Mouse (Mus musculus): Measurements from ENCODE around the gene Cutal. TPM values are rescaled to one million over a fixed set of nuclear protein-coding genes. Genes with fewer than 3 reads are reported as not detected.

Gene Cutal
- polyA plus RNA-seq (2012; fragmentation: generic; extraction: Trizol), result not detected

- Histone ChIP-seq H3K4me2 (ENCODE audit: low read depth) (peak within 1 kb of the TSS; percentile 32), H3K4me3 (no peak within 1 kb of the TSS), H3K79me2 (ENCODE audit: control insufficient read depth, insufficient read depth) (peaks cover 19% of the 10 kb centered on the region), H3ac (ENCODE audit: control insufficient read depth, insufficient read length) (no peak within 1 kb of the TSS), H3K27me3 (ENCODE audit: control insufficient read depth, insufficient read depth, insufficient read length) (peaks cover 30% of the 10 kb centered on the region), H3K36me3 (ENCODE audit: control insufficient read depth, insufficient read depth) (no peaks in the 10 kb centered on the region)
- no peak for TF ChIP-seq SRF (IDR thresholded peaks at IDR 0.05; ENCODE audit: control insufficient read depth, insufficient read length, low read depth)
- no peak for TF ChIP-seq POLR2A (IDR thresholded peaks at IDR 0.05; ENCODE audit: insufficient read length, low read depth)
- TF ChIP-seq USF1 (IDR thresholded peaks at IDR 0.05; ENCODE audit: low read depth), result no peak
- TF ChIP-seq TCF3 (IDR thresholded peaks at IDR 0.05; ENCODE audit: insufficient read length, low read depth), result no peak
- no peak for TF ChIP-seq E2F4 (IDR thresholded peaks at IDR 0.05; ENCODE audit: insufficient read depth)
- no peak for TF ChIP-seq TCF12 (IDR thresholded peaks at IDR 0.05; ENCODE audit: insufficient read depth, poor library complexity, severe bottlenecking)
- no peak for TF ChIP-seq POLR2AphosphoS2 (IDR thresholded peaks at IDR 0.05; ENCODE audit: insufficient read length, low read depth)
- no peak for TF ChIP-seq MYOD1 (IDR thresholded peaks at IDR 0.05; ENCODE audit: control insufficient read depth in 1 of 3, insufficient read length in 2 of 3, low read depth in 2 of 3)
- TF ChIP-seq CEBPB (IDR thresholded peaks at IDR 0.05; ENCODE audit: insufficient read depth, poor library complexity, severe bottlenecking), result no peak
- no peak for TF ChIP-seq MYOG (IDR thresholded peaks at IDR 0.05; ENCODE audit: control insufficient read depth in 1 of 3, insufficient read depth in 1 of 3, insufficient read length in 2 of 3, low read depth in 2 of 3)
- TF ChIP-seq MAX (IDR thresholded peaks at IDR 0.05; ENCODE audit: low read depth), result no peak
- no peak for TF ChIP-seq REST (IDR thresholded peaks at IDR 0.05; ENCODE audit: insufficient read depth, insufficient read length)
These were observed at the start of gene Cutal for GRCm38 (mm10) chr2:34874271-34874670. Gene Cutal, plus strand, starts transcription at chr2:34874396.

GRCm38 (mm10) chr2:34825827-34826459 is 48.3 kb upstream of the Cutal start, which contains the start of gene Fbxw2:
Gene Fbxw2, minus strand, starts transcription at chr2:34826311.
- Histone ChIP-seq H3K36me3 (ENCODE audit: control insufficient read depth, insufficient read depth) (peaks cover 11% of the 10 kb centered on the region), H3K27me3 (ENCODE audit: control insufficient read depth, insufficient read depth, insufficient read length) (no peaks in the 10 kb centered on the region), H3K4me3 (peak within 1 kb of the TSS; percentile 62), H3K79me2 (ENCODE audit: control insufficient read depth, insufficient read depth) (peaks cover 38% of the 10 kb centered on the region), H3K4me2 (ENCODE audit: low read depth) (peak within 1 kb of the TSS; percentile 98), H3ac (ENCODE audit: control insufficient read depth, insufficient read length) (peak within 1 kb of the TSS; percentile 74)
- TF ChIP-seq POLR2AphosphoS2 (IDR thresholded peaks at IDR 0.05; ENCODE audit: insufficient read length, low read depth) (peak; percentile 87), TCF12 (IDR thresholded peaks at IDR 0.05; ENCODE audit: insufficient read depth, poor library complexity, severe bottlenecking) (no peak), E2F4 (IDR thresholded peaks at IDR 0.05; ENCODE audit: insufficient read depth) (no peak), CEBPB (IDR thresholded peaks at IDR 0.05; ENCODE audit: insufficient read depth, poor library complexity, severe bottlenecking) (no peak), USF1 (IDR thresholded peaks at IDR 0.05; ENCODE audit: low read depth) (no peak), POLR2A (IDR thresholded peaks at IDR 0.05; ENCODE audit: insufficient read length, low read depth) (peak; percentile 83), SRF (IDR thresholded peaks at IDR 0.05; ENCODE audit: control insufficient read depth, insufficient read length, low read depth) (peak; percentile 80), REST (IDR thresholded peaks at IDR 0.05; ENCODE audit: insufficient read depth, insufficient read length) (no peak), MYOG (IDR thresholded peaks at IDR 0.05; ENCODE audit: control insufficient read depth in 1 of 3, insufficient read depth in 1 of 3, insufficient read length in 2 of 3, low read depth in 2 of 3) (no peak), MAX (IDR thresholded peaks at IDR 0.05; ENCODE audit: low read depth) (no peak), TCF3 (IDR thresholded peaks at IDR 0.05; ENCODE audit: insufficient read length, low read depth) (no peak), MYOD1 (IDR thresholded peaks at IDR 0.05; ENCODE audit: control insufficient read depth in 1 of 3, insufficient read length in 2 of 3, low read depth in 2 of 3) (no peak)

- Histone ChIP-seq H3K27me3 (ENCODE audit: control insufficient read depth, insufficient read depth, insufficient read length) (no peaks in the 10 kb centered on the region), H3K4me2 (ENCODE audit: low read depth) (peak overlapping the region; percentile 98), H3ac (ENCODE audit: control insufficient read depth, insufficient read length) (peak overlapping the region; percentile 74), H3K79me2 (ENCODE audit: control insufficient read depth, insufficient read depth) (peaks cover 35% of the 10 kb centered on the region), H3K4me3 (peak overlapping the region; percentile 62), H3K36me3 (ENCODE audit: control insufficient read depth, insufficient read depth) (peaks cover 6% of the 10 kb centered on the region)
- TF ChIP-seq POLR2A (IDR thresholded peaks at IDR 0.05; ENCODE audit: insufficient read length, low read depth) (no peak), CEBPB (IDR thresholded peaks at IDR 0.05; ENCODE audit: insufficient read depth, poor library complexity, severe bottlenecking) (no peak), E2F4 (IDR thresholded peaks at IDR 0.05; ENCODE audit: insufficient read depth) (no peak), TCF3 (IDR thresholded peaks at IDR 0.05; ENCODE audit: insufficient read length, low read depth) (no peak)
These were observed 47.5 kb upstream of the Cutal start for GRCm38 (mm10) chr2:34826460-34827231.

GRCm38 (mm10) chr2:34827591-34827990 is 46.6 kb upstream of the Cutal start:
- Histone ChIP-seq H3ac (ENCODE audit: control insufficient read depth, insufficient read length) (no peak overlapping the region), H3K4me2 (ENCODE audit: low read depth) (no peak overlapping the region), H3K36me3 (ENCODE audit: control insufficient read depth, insufficient read depth) (no peaks in the 10 kb centered on the region), H3K4me3 (no peak overlapping the region), H3K79me2 (ENCODE audit: control insufficient read depth, insufficient read depth) (peaks cover 29% of the 10 kb centered on the region), H3K27me3 (ENCODE audit: control insufficient read depth, insufficient read depth, insufficient read length) (no peaks in the 10 kb centered on the region)
- TF ChIP-seq CEBPB (IDR thresholded peaks at IDR 0.05; ENCODE audit: insufficient read depth, poor library complexity, severe bottlenecking), result no peak
- TF ChIP-seq MYOG (IDR thresholded peaks at IDR 0.05; ENCODE audit: control insufficient read depth in 1 of 3, insufficient read depth in 1 of 3, insufficient read length in 2 of 3, low read depth in 2 of 3), result no peak
- TF ChIP-seq MAX (IDR thresholded peaks at IDR 0.05; ENCODE audit: low read depth), result no peak
- TF ChIP-seq TCF12 (IDR thresholded peaks at IDR 0.05; ENCODE audit: insufficient read depth, poor library complexity, severe bottlenecking), result no peak
- no peak for TF ChIP-seq TCF3 (IDR thresholded peaks at IDR 0.05; ENCODE audit: insufficient read length, low read depth)
- TF ChIP-seq REST (IDR thresholded peaks at IDR 0.05; ENCODE audit: insufficient read depth, insufficient read length), result no peak
- no peak for TF ChIP-seq E2F4 (IDR thresholded peaks at IDR 0.05; ENCODE audit: insufficient read depth)
- TF ChIP-seq MYOD1 (IDR thresholded peaks at IDR 0.05; ENCODE audit: control insufficient read depth in 1 of 3, insufficient read length in 2 of 3, low read depth in 2 of 3), result no peak
- no peak for TF ChIP-seq SRF (IDR thresholded peaks at IDR 0.05; ENCODE audit: control insufficient read depth, insufficient read length, low read depth)
- TF ChIP-seq POLR2AphosphoS2 (IDR thresholded peaks at IDR 0.05; ENCODE audit: insufficient read length, low read depth), result no peak
- TF ChIP-seq USF1 (IDR thresholded peaks at IDR 0.05; ENCODE audit: low read depth), result no peak
- TF ChIP-seq POLR2A (IDR thresholded peaks at IDR 0.05; ENCODE audit: insufficient read length, low read depth), result no peak

All from myocyte (in vitro differentiated cells).